In genomic region chr6:33738857-33739291, GRCm38 (mm10) we compare ENCODE assay signal across 14 mouse cellular contexts.
DNase-seq lines count a peak whose midpoint lies in the region; ATAC-seq lines count a peak whose summit lies in the region.
"Had no signal": no experiment of that assay in that cellular context is flagged by ENCODE, and none has a peak within 500 bp of the region (broad histone marks: within the 10 kb centered on the region; RNA-seq: fewer than 3 reads in every experiment).

No protein-coding gene starts in this region.

- H3K36me3 ChIP-seq in forebrain, embryonic 14.5 days (ENCODE audit: control insufficient read depth, insufficient read depth, low read length) = no peaks in the 10 kb centered on the region

- no peak overlapping the region for H3K4me3 ChIP-seq in forebrain, embryonic 14.5 days (ENCODE audit: low read depth, low read length)
- H3K4me3 ChIP-seq: heart, embryonic 13.5 days had no signal

- intact Hi-C loops in heart, postnatal 10 days (cut with DNase I) = no loop called here

- peaks cover 3% of the 10 kb centered on the region; the same call in 1 of the 2 replicates for H3K9me3 ChIP-seq in forebrain, embryonic 14.5 days (replicated peaks; ENCODE audit: control insufficient read depth, low read length)

- H3K27me3 ChIP-seq in forebrain, embryonic 14.5 days (replicated peaks; ENCODE audit: control insufficient read depth, insufficient read depth, low read length) = no peaks in the 10 kb centered on the region
- H3K27me3 ChIP-seq: heart, embryonic 13.5 days had no signal

- peaks cover 18% of the 10 kb centered on the region for H3K4me1 ChIP-seq in forebrain, embryonic 14.5 days (ENCODE audit: control insufficient read depth, insufficient read depth, low read length)
- H3K4me1 ChIP-seq: heart, embryonic 13.5 days had no signal

- peak; percentile 84 for ATAC-seq in forebrain, embryonic 14.5 days

- H3K4me2 ChIP-seq in forebrain, embryonic 14.5 days (ENCODE audit: low read length) = no peak overlapping the region
- H3K4me2 ChIP-seq: heart, embryonic 13.5 days had no signal

- 7% methylated on average over 3 of the region's 3 CpGs for WGBS in forebrain, embryonic 14.5 days

- DNase-seq in Muller cell, postnatal 12 days (ENCODE audit: inconsistent ontology term) = peak; percentile 44
- DNase-seq in forebrain, embryonic 14.5 days (ENCODE audit: low spot score) = peak; percentile 84
- DNase-seq in hindlimb bud, embryonic 11.5 days (ENCODE audit: extremely low spot score, low read depth, low spot score) = peak; percentile 30
- peak; percentile 17 for DNase-seq in neural tube, embryonic 10.5 days (ENCODE audit: extremely low spot score, low spot score)
- no peak for DNase-seq in spleen, adult 12 weeks (ENCODE audit: low spot score)
- DNase-seq in heart, postnatal 10 days = no peak
- DNase-seq in adrenal gland, adult (ENCODE audit: inconsistent age in 2 of 2, low spot score in 1 of 2) = no peak
- no peak for DNase-seq in adrenal gland, postnatal 10 days
- DNase-seq: B cell, adult 2 months; cerebellum, postnatal 36 days; kidney, adult 18-20 months; liver; thymus, postnatal 14 days had no signal

- no peak overlapping the region for H3K9ac ChIP-seq in forebrain, embryonic 14.5 days (ENCODE audit: low read length)
- H3K9ac ChIP-seq: heart, embryonic 13.5 days had no signal

- peak overlapping the region; percentile 74 for H3K27ac ChIP-seq in forebrain, embryonic 14.5 days (ENCODE audit: low read depth, low read length)
- H3K27ac ChIP-seq: heart, embryonic 13.5 days had no signal

Comparison
In these comparisons a context has a peak if more than half of its experiments do, and no peak if none do; other contexts are left out.
1. DNase-seq: peak in Muller cell, postnatal 12 days (single experiment), forebrain, embryonic 14.5 days (single experiment), hindlimb bud, embryonic 11.5 days (single experiment) and neural tube, embryonic 10.5 days (single experiment); none in spleen, adult 12 weeks (single experiment), heart, postnatal 10 days (0 of 2), adrenal gland, adult (0 of 2) and adrenal gland, postnatal 10 days (single experiment).